Mouse (Mus musculus) brain, embryonic 14.5 days (tissue): ENCODE measurements around the gene Pdcd6ip. TPM values are rescaled to one million over a fixed set of nuclear protein-coding genes. Genes with fewer than 3 reads are reported as not detected.
A peak's percentile ranks its signal among the peaks of the same experiment; 100 is the strongest.
"Not testable (repeated sequence)": the region's sequence is repeated elsewhere in the genome, so short reads cannot be mapped to it uniquely, and the experiment has no call there.

Experiments used
- DNase-seq: peaks from one replicate; pipeline ENCODE4 v3.0.0-alpha.2; 2011; ENCODE audit warnings: low read depth
- CTCF ChIP-seq: fragments of 200-500 bp; IDR thresholded peaks from 2 replicates; pipeline ENCODE4 v1.5.1; 2012; ENCODE audit warnings: inconsistent platforms, mild to moderate bottlenecking, moderate library complexity, borderline replicate concordance; ENCODE audit not compliant: insufficient read depth, insufficient read length; ENCODE audit errors: extremely low read depth
- POLR2A ChIP-seq: fragments of 200-500 bp; IDR thresholded peaks from 2 replicates; pipeline ENCODE4 v1.6.1; 2012; ENCODE audit warnings: mild to moderate bottlenecking, inconsistent platforms, borderline replicate concordance; ENCODE audit not compliant: poor library complexity, insufficient read depth, insufficient read length, severe bottlenecking; ENCODE audit errors: extremely low read depth
- polyA plus RNA-seq: library from polyadenylated mRNA; depleted of rRNA; stranded (reverse); fragments of >200 nt; gene quantifications from 2 replicates; pipeline ENCODE4 v1.2.3, GENCODE M21; 2012

The Pdcd6ip gene
- polyA plus RNA-seq, 1 experiment, result 46.2 TPM

DNA sequence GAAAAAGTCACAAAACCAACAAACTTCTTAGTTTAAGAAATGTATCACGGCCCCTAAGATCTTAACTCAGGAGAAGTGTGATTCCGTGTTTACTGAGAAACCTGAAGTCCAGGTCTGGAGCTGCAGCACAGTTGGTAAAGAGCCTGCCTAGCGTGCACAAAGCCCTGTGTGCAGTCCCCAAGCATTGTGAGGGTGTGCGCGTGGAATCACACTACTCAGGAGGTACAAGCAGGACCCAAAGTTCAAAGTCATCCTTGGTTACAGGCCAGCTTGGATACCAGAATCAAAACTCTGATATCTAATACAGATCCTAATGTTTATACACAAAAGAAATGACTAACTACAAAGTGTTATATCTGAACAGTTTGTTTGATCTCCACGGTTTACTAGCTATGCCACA lies 34.3 kb downstream of the Pdcd6ip start:
- no peak for DNase-seq
- TF ChIP-seq CTCF (no peak), POLR2A (no peak)

DNA sequence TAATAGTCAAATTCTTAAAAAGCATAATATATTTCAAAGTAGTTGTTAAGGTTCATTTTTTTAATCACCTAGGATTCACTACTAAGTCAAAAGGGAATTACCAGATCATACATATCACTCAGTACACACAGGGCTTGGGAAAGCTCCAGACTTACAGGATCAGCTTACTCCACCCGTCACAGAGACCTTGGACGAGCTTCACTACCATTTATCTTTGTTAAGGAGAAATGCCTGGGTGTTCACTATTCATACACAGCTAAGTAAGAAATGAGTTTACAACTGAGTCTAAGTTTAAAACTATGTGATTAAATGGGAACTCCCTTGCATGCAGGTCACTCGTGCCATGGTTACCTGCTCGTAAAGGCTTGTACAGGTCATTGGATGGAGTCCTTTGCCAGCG lies 35.7 kb downstream of the Pdcd6ip start:
- TF ChIP-seq CTCF, result no peak
- TF ChIP-seq POLR2A, result no peak
- DNase-seq, result no peak

DNA sequence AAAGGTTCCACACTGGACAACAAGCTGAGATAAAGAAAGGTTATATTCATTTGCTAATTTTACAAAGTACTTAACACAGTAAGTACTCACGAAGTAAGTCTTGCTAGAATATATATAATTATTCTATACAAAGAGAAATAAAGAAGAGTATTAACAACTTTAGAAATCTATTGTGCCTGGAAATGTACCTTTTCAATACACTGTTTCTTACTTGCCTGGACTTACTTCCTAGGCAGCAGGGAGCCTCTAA lies 37.3 kb downstream of the Pdcd6ip start:
- no peak for DNase-seq
- no peak for TF ChIP-seq CTCF
- no peak for TF ChIP-seq POLR2A

DNA sequence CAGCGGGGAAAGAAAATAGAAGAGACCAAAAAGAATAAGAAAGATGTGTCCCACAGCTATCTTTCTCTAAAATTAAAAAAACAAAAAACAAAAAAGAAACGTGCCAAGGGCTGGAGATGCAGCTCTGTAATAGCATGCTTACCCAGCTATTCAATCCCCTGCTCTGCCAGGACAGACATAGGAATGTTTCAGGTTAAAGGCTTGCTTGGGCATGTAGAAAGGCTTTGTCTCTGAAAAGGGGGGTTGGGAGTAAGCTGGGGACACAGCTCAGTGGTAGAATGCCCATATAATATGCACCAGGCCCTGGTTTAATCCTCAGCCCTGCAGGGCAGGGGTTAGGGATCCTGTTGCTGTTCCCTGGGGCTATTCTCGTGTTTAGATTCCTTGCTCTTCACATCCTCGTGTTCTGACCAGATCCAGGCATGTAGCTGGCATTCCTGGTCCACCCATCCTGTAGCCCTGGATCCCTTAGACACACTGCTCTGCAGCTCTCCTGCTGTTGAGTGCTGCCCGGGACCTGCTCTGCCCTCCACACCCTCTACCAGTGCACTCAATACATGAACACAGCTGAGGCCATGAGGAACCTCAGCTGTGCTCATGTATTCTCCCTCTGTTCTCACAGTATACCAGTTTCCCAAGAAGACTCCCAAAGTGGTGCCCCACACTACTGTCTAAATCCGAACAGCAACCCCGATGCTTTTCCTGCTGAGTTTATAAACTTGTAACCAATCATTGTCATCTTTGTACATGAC lies 37.8 kb downstream of the Pdcd6ip start:
- TF ChIP-seq POLR2A (no peak), CTCF (no peak)
- DNase-seq, result no peak

DNA sequence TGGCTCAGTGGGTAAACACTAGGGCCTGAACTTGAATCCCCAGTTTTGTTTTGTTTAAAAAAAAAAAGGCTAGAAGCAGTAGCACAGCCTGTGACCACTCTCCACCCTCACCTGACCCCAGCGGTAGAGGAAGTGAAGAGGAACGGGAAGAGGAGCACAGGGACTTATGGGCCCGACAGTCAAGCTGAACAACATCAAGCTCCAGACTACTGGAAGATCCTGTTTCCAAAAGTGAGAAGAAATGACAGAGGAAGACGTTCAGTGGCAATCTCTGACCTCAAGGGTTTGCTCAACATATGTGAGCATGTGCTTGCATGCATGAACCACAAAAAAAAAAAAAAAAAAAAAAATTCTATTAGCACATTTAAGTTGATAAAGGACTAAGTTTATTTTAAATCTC lies 44.6 kb downstream of the Pdcd6ip start:
- no peak for DNase-seq
- TF ChIP-seq CTCF, result no peak
- TF ChIP-seq POLR2A, result no peak

DNA sequence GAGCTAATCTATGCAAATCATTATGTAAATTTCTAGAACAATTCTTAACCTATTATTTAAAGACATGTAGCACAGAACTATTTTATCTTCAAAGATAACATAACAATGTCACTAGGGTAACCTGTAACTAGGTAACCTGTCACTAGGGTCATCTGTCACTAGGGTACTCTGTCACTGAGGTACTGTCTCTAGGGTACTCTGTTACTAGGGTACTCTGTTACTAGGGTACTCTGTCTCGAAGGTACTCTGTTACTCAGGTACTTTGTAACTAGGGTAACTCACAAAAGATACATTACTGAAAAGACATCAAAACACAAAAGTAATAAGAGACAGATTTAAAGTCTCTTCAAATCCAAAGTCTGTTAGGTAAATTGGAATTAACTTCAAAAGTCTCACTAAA lies 50.2 kb downstream of the Pdcd6ip start:
- TF ChIP-seq CTCF (no peak), POLR2A (no peak)
- no peak for DNase-seq

DNA sequence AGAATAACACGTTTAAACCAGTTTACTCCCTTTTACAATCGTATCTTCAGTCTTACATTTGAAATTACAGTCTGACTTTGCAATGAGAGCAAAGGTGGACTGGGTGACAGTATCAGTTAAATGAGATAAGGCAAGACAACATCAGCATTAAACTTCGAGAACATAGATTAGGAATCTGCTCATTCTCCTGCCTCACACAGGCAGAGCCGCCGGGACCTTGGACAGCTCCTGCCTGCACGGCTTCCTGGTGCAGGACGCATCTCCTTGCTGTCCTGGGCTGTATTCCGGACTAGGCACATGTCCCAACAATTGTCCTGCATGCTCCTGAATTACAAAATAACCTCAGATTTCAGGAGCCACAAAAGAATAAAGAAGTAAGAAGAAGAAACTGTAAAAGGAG lies 54.5 kb downstream of the Pdcd6ip start:
- TF ChIP-seq CTCF (no peak), POLR2A (no peak)
- DNase-seq, result no peak

DNA sequence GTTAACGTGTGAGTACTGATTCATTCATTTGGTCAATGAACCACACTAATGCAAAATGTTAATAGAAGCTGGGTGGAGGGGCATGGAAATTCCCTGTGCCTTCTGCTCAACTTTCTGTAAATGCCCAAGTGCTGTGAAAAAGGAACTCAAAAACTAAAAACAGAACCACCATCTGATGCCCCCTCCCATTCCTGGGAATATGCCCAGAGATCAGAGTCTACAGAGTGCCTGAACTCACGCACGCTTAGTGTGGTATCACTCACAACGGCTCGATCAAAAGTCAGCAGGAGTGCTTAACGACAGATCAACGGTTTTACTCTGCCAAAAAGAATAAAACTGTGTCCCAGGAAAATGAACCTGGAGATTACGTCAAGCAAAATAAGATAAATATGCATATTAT lies 57.3 kb downstream of the Pdcd6ip start:
- TF ChIP-seq CTCF (no peak), POLR2A (no peak)
- DNase-seq, result peak; percentile 12

DNA sequence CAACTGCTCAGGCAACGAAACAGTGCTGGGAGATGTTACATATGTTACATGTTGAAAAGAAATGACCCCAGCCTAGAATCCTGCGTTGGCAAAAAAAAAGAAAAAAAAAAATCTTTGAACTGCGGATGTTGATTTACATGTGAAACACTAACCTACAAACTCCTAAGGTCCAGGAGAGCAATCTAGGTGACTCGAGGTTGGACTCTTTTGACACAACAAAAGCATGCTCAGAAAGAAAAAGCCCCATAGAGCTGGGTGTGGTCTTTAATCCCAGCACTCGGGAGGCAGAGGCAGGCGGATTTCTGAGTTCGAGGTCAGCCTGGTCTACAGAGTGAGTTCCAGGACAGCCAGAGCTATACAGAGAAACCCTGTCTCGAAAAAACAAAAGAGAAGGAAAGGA lies 58.8 kb downstream of the Pdcd6ip start:
- not testable (repeated sequence) for DNase-seq

DNA sequence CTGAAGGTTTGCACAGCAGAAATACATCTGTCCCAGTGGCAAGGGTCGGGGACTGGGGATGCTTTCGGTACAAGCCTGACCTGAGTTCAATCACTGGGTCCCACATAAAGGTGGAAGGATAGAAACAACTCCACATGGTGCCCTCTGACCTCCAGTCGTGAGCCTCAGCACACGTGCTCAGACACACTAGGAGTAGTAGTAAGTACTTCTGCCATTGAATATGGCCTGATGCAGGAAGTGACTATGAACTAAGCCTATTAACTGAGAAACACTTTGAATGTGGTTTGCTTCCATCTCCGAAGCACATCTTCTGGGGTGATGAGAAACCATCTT lies 62.3 kb downstream of the Pdcd6ip start:
- DNase-seq, result no peak
- TF ChIP-seq POLR2A, result no peak
- TF ChIP-seq CTCF, result no peak

DNA sequence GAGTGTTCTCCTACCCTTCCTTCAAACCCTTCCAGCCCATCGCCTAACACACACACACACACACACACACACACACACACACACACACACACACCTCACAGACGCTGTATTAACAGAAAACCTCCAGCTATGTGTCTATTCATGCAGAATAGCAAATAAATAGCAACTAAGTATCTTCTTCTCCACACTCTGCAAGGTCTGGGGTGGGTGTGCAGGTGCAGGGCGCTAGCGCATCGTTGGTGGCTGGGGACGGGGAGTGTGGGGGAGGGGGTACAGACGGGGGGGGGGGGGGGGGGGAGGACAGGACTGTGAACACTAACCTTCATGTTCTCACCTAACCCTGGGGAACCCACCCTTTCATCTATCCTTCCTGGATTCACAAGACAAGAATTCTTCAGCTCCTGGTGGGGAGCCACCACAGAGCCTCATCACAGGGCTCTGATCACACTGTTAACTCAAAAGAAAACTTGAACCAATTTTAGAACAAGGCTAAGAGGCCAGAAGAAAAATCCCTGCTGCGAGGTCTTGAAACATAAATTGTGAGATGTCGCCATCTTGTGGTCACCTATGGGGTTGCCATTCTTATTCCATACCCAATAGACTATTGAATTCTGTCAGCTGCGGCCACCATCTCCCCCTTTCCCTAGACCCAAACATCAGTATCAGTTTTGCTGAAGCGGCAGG lies 62.8 kb downstream of the Pdcd6ip start:
- peak; percentile 85 for DNase-seq
- TF ChIP-seq POLR2A (no peak), CTCF (peak; percentile 76; the same call in 1 of the 2 replicates)

DNA sequence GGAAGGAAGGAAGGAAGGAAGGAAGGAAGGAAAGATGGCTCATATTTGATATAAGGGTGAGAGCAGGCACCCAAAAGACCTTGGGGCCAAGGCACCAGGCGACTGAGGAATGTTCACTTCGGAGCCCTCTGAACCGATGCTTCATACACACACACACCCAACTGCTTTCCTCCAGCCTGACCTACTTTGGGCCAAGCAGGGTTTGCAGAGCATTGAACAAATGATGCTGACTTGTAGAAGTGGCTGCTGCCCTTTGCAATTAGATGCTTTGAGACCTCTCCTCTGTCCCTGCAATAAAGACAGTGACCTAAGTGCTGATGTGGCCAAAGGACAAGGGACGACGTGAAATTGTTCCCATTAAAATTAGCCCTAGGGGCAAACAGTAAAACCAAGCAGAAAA lies 63.4 kb downstream of the Pdcd6ip start:
- DNase-seq, result no peak
- TF ChIP-seq POLR2A, result no peak
- TF ChIP-seq CTCF, result no peak

DNA sequence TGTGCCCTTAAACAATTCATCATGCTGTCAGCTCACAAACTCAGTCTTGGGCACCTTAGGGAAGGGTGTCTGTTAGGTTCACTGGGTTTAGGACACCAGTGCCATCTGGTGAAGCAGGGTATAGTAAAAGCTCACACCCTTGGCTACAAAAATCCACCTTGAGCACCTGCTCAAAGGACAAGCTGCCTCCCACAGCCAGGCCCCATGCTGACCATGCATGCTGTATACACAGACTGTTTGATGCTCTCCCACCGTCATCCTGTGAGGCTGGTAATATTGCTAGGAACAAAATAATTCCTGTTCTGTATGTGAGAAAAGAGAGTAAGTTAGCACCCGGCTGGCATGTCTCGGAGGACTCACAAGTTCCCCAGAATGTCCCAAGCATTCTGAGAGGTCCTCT lies 64.0 kb downstream of the Pdcd6ip start:
- no peak for DNase-seq
- no peak for TF ChIP-seq CTCF
- TF ChIP-seq POLR2A, result no peak

DNA sequence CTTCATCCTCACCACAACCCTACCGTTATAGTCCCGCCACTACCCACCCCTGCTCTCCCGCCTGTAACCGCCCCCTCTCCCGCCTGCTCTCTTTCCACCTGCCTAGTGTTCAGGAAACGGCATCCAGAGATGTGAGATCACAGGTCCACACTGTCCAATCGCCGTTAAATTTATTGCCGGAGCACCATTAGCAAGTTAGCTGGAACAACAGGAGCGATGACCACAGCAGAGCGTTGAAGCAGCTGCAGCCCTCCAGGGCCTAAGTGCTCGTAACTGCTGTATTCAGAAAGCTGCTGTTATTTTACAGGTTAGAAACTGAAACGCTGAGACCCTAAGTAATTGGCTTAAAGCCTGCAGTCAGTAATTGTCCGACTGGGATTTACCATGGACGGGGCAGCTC lies 64.4 kb downstream of the Pdcd6ip start:
- TF ChIP-seq CTCF (no peak), POLR2A (no peak)
- no peak for DNase-seq
